Mouse (Mus musculus) hindbrain, embryonic 16.5 days (tissue): ENCODE data around the gene Agps. TPM values are rescaled to one million over a fixed set of nuclear protein-coding genes. Genes with fewer than 3 reads are reported as not detected.
"Not testable (repeated sequence)": the region's sequence is repeated elsewhere in the genome, so short reads cannot be mapped to it uniquely, and the experiment has no call there.

ENCODE experiments used
- ATAC-seq: fragments of 200-750 bp; cut with Nextera tagmentation; 2 replicates; pipeline ENCODE4 v1.8.0; 2017; ENCODE audit warnings: moderate TSS enrichment, moderate library complexity
- H3K27ac ChIP-seq: fragments of 300-500 bp; sonication (generic); 2 replicates; pipeline ENCODE4 v1.5.1; 2014; ENCODE audit warnings: low read depth, mild to moderate bottlenecking, control low read depth, low read length, moderate library complexity
- H3K27me3 ChIP-seq: fragments of 300-500 bp; sonication (generic); replicated peaks from 2 replicates; pipeline ENCODE4 v1.6.1; 2014; ENCODE audit warnings: low read length; ENCODE audit not compliant: control insufficient read depth, insufficient read depth
- H3K36me3 ChIP-seq: fragments of 300-500 bp; sonication (generic); 2 replicates; pipeline ENCODE4 v1.6.1; 2014; ENCODE audit warnings: mild to moderate bottlenecking, low read length, moderate library complexity, mixed read lengths; ENCODE audit not compliant: control insufficient read depth, insufficient read depth
- H3K4me1 ChIP-seq: fragments of 300-500 bp; sonication (generic); 2 replicates; pipeline ENCODE4 v1.6.1; 2014; ENCODE audit warnings: low read depth, low read length; ENCODE audit not compliant: control insufficient read depth, insufficient read depth
- H3K4me2 ChIP-seq: fragments of 300-500 bp; sonication (generic); 2 replicates; pipeline ENCODE4 v1.6.1; 2014; ENCODE audit warnings: mild to moderate bottlenecking, low read length, control low read depth, moderate library complexity
- H3K4me3 ChIP-seq: fragments of 300-500 bp; sonication (generic); 2 replicates; pipeline ENCODE4 v1.5.1; 2014; ENCODE audit warnings: mild to moderate bottlenecking, low read length, control low read depth, moderate library complexity
- H3K9ac ChIP-seq: fragments of 300-500 bp; sonication (generic); 2 replicates; pipeline ENCODE4 v1.6.1; 2014; ENCODE audit warnings: low read depth, mild to moderate bottlenecking, control low read depth, low read length, moderate library complexity
- H3K9me3 ChIP-seq: fragments of 300-500 bp; sonication (generic); 2 replicates; pipeline ENCODE4 v1.6.1; 2014; ENCODE audit warnings: mild to moderate bottlenecking, low read length, moderate library complexity; ENCODE audit not compliant: control insufficient read depth
- WGBS: fragments of 180-500 bp; shearing (Covaris S2); extraction: QIAGEN DNeasy Blood & Tissue Kit; methylation state at CpG from one replicate; pipeline ENCODE4 v1.1.7; 2014; 5-methylcytosine and 5-hydroxymethylcytosine counted together
- polyA plus RNA-seq: library from polyadenylated mRNA; unstranded; fragments of >200 nt; fragmentation: Nextera tagmentation; extraction: Ambion mirVana; gene quantifications from 2 replicates; pipeline ENCODE4 v1.2.1, GENCODE M21; 2015

The Agps gene
- polyA plus RNA-seq, 1 experiment from 2014 or later, result 21.6 TPM

DNA sequence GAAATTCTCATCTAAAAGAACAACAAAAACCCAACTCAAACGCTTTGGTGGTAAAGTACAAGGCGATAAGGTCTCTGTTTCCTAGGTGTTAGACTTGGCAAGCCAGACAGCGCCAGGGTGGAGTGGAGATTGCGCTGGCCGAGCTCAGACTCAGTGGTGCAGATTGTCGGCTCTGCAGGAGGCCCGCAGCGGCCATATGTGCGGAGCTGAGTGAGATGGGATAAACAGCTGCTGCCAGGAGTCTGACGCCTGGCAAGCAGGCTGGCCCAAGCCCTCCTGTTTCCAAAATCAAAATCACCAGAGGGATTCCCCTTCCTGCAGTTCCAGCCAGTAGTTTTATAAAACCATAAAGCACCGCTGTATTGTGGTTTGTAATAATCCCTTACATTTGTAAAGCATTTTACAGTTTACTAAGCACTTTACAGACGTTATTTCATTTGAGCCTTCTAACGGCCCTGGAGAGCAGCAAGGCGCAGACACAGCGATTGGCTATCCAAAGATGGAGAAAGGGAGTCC, 127.9 kb downstream of the Agps start:
- peak overlapping the region; percentile 57 for H3K27ac ChIP-seq
- H3K36me3 ChIP-seq, result no peaks in the 10 kb centered on the region
- no peak overlapping the region for H3K4me3 ChIP-seq
- peaks cover 21% of the 10 kb centered on the region for H3K4me1 ChIP-seq
- H3K9ac ChIP-seq, result peak overlapping the region; percentile 32; the same call in 1 of the 2 replicates
- no peaks in the 10 kb centered on the region for H3K27me3 ChIP-seq
- H3K4me2 ChIP-seq, result peak overlapping the region; percentile 49
- H3K9me3 ChIP-seq, result no peaks in the 10 kb centered on the region
- ATAC-seq, result peak; percentile 86
- WGBS, result 9% methylated on average over 15 of the region's 15 CpGs

DNA sequence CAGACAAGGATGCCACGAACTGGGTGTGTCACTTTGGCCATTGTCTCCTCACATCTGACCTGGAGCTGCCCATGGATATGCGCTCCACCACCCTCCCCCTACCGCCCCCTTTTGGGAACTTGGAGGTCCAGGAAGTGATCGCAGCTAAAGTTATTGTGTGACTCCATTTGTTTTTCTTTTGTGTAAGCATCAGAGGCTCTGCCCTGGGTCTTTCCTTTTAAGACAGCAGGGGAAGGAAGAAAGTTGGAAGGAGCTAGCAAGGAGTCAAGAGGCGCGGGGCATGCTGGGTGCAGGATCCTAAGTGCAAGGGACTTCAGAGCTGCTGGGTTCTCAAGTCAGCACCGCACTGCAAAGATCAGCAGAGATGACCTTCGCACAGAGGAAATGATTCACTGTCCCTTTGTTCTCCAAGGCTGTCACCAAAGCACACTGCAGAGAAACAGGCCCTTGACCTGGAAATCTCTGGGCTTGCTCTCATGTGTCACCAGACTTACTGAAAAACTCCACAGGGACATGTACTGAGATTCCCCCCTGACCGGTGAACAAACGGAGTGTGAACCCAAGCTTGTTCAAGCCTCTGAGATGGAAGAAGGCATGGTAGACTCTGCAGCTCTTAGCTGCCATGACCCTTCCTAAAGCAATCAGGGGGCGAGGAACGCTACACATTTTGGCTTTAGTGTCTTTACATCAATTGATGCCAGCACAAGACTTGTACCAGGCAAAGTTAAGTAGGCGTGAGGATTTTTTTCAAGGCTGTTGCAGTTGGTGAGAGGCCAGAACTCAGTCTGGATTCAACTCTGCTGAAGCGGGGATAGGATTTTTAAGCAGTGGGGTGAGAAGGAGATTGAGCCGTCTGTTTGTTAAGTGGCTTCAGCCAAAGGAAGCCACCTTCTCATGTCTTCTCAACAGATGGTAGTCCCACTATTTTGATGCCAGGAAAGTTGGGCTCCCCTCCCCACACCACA, 128.7 kb downstream of the Agps start:
- ATAC-seq, result 0 out of 2 replicates have a peak, but pooled peaks have one; percentile 7
- Histone ChIP-seq H3K4me1 (peaks cover 21% of the 10 kb centered on the region), H3K9ac (no peak overlapping the region; the same call in 1 of the 2 replicates), H3K36me3 (no peaks in the 10 kb centered on the region), H3K4me2 (peak overlapping the region; percentile 49), H3K27ac (peak overlapping the region; percentile 57), H3K27me3 (no peaks in the 10 kb centered on the region), H3K4me3 (no peak overlapping the region), H3K9me3 (no peaks in the 10 kb centered on the region)
- 42% methylated on average over 15 of the region's 15 CpGs for WGBS

DNA sequence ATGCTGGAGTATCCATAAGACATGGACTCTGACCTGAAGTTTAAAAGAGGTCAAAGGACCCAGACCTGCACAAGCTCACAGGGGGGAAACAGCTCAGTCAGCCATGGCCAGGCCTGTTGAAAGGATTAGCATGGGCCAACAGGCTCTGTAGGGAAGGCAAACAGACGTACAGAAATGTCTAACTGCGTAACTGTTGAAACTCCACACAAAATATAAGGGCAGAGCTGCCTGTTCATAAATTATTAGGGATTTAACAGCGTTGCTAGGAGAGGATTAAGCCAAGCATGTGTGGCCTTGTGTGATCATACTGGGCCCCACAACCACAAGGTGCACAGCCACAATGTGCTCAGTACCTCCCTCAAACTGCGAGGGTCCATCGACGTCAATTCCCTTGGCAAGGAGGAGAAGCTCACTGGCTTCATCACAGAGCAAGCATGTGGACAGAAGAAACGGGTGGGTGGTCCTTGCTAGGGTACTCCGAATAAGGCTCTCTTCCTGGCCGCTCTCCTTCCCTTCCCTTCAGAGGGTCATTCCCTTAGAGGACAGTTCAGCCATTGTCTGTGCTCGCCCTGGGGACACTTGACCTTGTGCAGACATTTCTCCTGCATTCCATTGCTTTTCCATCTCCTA, 131.3 kb downstream of the Agps start:
- H3K27me3 ChIP-seq, result no peaks in the 10 kb centered on the region
- peaks cover 21% of the 10 kb centered on the region for H3K4me1 ChIP-seq
- no peaks in the 10 kb centered on the region for H3K36me3 ChIP-seq
- WGBS, result 64% methylated on average over 10 of the region's 10 CpGs
- ATAC-seq, result no peak
- H3K9me3 ChIP-seq, result no peaks in the 10 kb centered on the region
- H3K4me3 ChIP-seq, result no peak overlapping the region
- no peak overlapping the region for H3K9ac ChIP-seq
- H3K4me2 ChIP-seq, result no peak overlapping the region
- no peak overlapping the region; the same call in 1 of the 2 replicates for H3K27ac ChIP-seq

DNA sequence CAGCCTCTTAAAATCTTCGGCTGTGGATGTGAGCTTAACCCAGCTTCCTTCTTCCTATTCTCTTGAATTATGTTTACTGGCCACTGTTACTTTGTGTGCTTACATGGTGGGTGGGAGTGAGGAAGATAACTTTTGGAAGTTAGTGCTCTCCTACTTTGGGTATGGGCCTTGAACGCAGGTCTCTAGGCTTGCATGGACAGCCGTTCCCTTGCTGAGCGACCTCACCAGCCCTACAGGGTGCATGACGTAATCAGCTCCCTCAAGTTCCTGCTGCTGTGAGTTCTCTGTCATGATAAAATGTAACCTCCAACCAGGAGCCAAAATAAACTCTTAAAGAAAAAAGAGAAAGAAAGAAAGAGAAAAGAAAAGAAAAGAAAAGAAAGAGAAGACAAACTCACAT, 132.1 kb downstream of the Agps start:
- no peak for ATAC-seq
- no peaks in the 10 kb centered on the region for H3K9me3 ChIP-seq
- no peaks in the 10 kb centered on the region for H3K27me3 ChIP-seq
- H3K4me3 ChIP-seq, result no peak overlapping the region
- H3K9ac ChIP-seq, result no peak overlapping the region
- H3K27ac ChIP-seq, result no peak overlapping the region
- H3K4me1 ChIP-seq, result peaks cover 21% of the 10 kb centered on the region
- peak overlapping the region; percentile 53 for H3K4me2 ChIP-seq
- H3K36me3 ChIP-seq, result no peaks in the 10 kb centered on the region
- 68% methylated on average over 5 of the region's 5 CpGs for WGBS

DNA sequence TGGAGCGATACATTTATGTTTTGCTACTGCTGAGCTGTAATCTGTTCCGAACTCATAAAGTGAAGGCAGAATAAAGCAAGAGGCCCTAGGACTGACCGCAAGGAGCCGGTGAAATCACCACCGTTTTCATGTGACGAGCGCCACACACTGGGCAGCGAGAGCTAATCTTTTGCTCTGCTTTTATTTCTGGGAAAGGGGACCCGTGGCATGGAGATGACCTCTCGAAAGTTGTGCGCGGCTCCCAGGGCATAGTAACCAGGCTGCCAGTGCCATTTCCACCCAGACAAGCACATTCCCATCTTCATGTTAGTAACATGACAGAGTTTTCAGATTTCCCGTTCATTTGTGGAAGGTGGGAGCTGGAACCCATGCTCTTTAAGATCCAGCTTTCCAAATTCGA, 132.5 kb downstream of the Agps start:
- peak overlapping the region; percentile 22; the same call in 1 of the 2 replicates for H3K9ac ChIP-seq
- peak; percentile 48; the same call in 1 of the 2 replicates for ATAC-seq
- peak overlapping the region; percentile 19 for H3K4me3 ChIP-seq
- no peaks in the 10 kb centered on the region for H3K36me3 ChIP-seq
- no peaks in the 10 kb centered on the region for H3K9me3 ChIP-seq
- peak overlapping the region; percentile 36 for H3K27ac ChIP-seq
- 14% methylated on average over 14 of the region's 14 CpGs for WGBS
- no peaks in the 10 kb centered on the region for H3K27me3 ChIP-seq
- peaks cover 17% of the 10 kb centered on the region for H3K4me1 ChIP-seq
- peak overlapping the region; percentile 53 for H3K4me2 ChIP-seq

DNA sequence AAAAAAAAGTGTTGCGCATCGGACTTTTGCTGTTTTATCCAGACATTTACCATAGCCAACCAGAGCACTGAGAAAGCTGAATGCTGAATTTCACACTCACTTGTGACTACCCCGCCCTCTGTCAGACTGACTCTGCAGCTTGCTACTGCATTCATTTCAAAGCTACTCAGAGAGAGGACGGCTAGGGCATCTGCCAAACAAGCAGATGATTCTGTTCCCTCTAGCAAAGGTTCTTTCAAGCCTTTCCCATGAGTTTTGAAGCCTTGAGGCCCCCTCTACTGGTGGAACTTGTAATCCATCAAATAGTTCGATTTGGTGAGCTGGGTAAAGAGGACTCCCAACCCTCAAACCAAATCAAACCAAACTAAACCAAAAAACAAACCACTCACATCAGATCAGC, 133.0 kb downstream of the Agps start:
- Histone ChIP-seq H3K36me3 (no peaks in the 10 kb centered on the region), H3K27me3 (no peaks in the 10 kb centered on the region), H3K4me2 (peak overlapping the region; percentile 53), H3K9me3 (no peaks in the 10 kb centered on the region), H3K4me1 (peaks cover 13% of the 10 kb centered on the region), H3K9ac (no peak overlapping the region), H3K27ac (peak overlapping the region; percentile 36), H3K4me3 (peak overlapping the region; percentile 19)
- 18% methylated on average over 5 of the region's 5 CpGs for WGBS
- peak; percentile 71; the same call in 1 of the 2 replicates for ATAC-seq

DNA sequence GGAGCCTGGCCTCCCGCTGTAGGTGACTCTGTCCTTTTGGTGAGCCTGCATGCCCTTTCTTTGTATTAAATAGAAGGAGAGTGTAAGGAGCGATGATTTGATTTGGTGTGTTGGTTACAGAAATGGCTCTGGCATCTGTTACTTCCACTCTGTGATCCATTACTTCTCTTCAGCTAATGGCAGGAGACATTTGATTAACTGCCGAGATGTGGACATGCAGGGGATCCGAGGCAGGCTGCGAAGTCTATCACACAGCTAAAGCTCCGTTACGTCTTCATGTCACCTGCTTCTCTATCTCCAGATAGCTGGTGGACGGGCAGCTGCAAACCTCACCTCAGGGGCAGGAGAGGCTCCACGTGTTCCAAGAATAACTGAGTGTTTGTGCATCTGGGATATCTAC, 142.2 kb downstream of the Agps start:
- Histone ChIP-seq H3K36me3 (no peaks in the 10 kb centered on the region), H3K4me1 (no peaks in the 10 kb centered on the region), H3K27ac (no peak overlapping the region), H3K4me2 (no peak overlapping the region), H3K9me3 (no peaks in the 10 kb centered on the region), H3K27me3 (no peaks in the 10 kb centered on the region), H3K9ac (no peak overlapping the region), H3K4me3 (no peak overlapping the region)
- no peak for ATAC-seq
- WGBS, result 64% methylated on average over 9 of the region's 9 CpGs

DNA sequence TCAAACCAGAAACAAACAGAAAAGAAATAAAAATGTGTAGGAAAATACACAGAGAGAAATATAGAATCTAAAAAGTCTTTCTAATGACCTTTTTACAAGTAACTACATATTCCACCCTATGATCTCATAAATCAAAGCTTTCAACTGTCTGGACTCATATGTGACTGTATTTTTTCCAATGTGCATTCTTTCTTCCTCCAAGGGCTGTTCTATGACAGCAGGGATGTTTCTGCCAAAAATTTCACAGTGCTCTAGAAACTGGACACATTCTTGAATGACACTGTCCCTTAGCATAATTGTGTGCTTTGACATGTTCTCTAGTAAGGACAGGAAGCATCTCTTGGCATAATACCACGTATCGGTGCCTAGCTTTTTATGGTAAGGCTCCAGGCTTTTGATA, 144.1 kb downstream of the Agps start:
- not testable (repeated sequence) for ATAC-seq, H3K4me1 ChIP-seq, H3K9ac ChIP-seq, H3K27ac ChIP-seq, H3K4me2 ChIP-seq, H3K36me3 ChIP-seq, H3K27me3 ChIP-seq, H3K4me3 ChIP-seq, H3K9me3 ChIP-seq
- WGBS, result 81% methylated on average over 2 of the region's 2 CpGs
